In the genomic region with DNA sequence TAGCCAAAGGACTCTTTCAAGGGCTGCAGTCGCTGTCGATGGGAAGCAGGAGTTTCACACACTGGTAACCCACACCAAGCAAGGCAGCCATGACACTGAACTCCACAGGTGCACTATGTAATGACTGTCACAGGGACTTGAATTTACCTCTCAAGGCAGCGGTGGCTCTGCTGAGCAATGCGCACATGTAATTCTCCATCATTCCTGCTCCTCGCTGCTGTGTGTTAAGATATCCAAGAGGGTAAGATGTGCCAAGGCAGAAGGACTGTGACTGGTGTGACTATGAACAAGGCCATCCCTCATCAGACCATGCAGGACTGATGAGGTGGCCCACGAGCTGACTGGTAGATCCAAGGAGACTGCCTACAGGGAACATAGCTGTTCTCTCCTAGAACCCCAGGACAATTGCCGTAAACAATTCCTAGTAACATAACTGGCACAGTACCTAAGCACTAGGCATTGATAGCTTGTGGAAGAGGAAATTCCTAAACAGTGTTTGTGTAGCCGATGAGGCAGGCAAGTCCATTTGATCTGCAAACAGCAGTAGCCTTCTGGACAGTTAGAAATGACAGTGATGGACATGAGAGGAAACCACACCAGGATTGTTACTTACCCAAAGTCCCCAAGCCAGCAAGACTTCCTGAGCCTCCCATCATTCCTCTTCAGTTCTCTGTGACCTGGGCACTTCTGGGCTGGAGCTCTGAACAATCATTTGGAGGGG, we compare ENCODE assay signal across 3 mouse cellular contexts.
"Had no signal": no experiment of that assay in that cellular context is flagged by ENCODE, and none has a peak within 500 bp of the region (broad histone marks: within the 10 kb centered on the region; RNA-seq: fewer than 3 reads in every experiment).

No protein-coding gene starts in this region.

- DNase-seq: kidney, adult 8-10 months; kidney, postnatal 36 days; thymus, postnatal 14 days had no signal
